Mouse (Mus musculus): ENCODE results near the gene Nudt10. TPM values are rescaled to one million over a fixed set of nuclear protein-coding genes. Genes with fewer than 3 reads are reported as not detected.
"Not testable (repeated sequence)": the region's sequence is repeated elsewhere in the genome, so short reads cannot be mapped to it uniquely, and the experiment has no call there.

The Nudt10 gene
- 1.4 and 2.2 TPM in 2 replicates for polyA plus RNA-seq (2011; ENCODE audit: insufficient read depth, insufficient read length, low read depth, missing spikeins)

- peak within 1 kb of the TSS; percentile 52 for H3K4me3 ChIP-seq (ENCODE audit: low read depth, low read length)
- H3K9me3 ChIP-seq (replicated peaks; ENCODE audit: control insufficient read depth, insufficient read depth, low read length, poor library complexity, severe bottlenecking); H3K27ac ChIP-seq (ENCODE audit: insufficient read depth, low read length); H3K4me1 ChIP-seq (ENCODE audit: control insufficient read depth, insufficient read depth, low read length); H3K27me3 ChIP-seq (ENCODE audit: control insufficient read depth, insufficient read depth, low read length, poor library complexity, severe bottlenecking); H3K36me3 ChIP-seq (ENCODE audit: control insufficient read depth, insufficient read depth, low read length, poor library complexity, severe bottlenecking); H3K9ac ChIP-seq (ENCODE audit: low read depth, poor library complexity, severe bottlenecking): not testable (repeated sequence)
These were observed at the start of gene Nudt10 for GRCm38 (mm10) chrX:6172823-6173640. Nudt10 (minus strand) TSS chrX:6173015.

GRCm38 (mm10) chrX:6172136-6172822 is 536 bp downstream of the Nudt10 start:
- H3K9ac ChIP-seq (ENCODE audit: low read depth, poor library complexity, severe bottlenecking); H3K27me3 ChIP-seq (ENCODE audit: control insufficient read depth, insufficient read depth, low read length, poor library complexity, severe bottlenecking); H3K36me3 ChIP-seq (ENCODE audit: control insufficient read depth, insufficient read depth, low read length, poor library complexity, severe bottlenecking); H3K9me3 ChIP-seq (replicated peaks; ENCODE audit: control insufficient read depth, insufficient read depth, low read length, poor library complexity, severe bottlenecking); H3K27ac ChIP-seq (ENCODE audit: insufficient read depth, low read length); H3K4me1 ChIP-seq (ENCODE audit: control insufficient read depth, insufficient read depth, low read length): not testable (repeated sequence)
- H3K4me3 ChIP-seq (ENCODE audit: low read depth, low read length), result peak overlapping the region; percentile 44

- H3K36me3 ChIP-seq (ENCODE audit: control insufficient read depth, insufficient read depth, low read length, poor library complexity, severe bottlenecking), result no peaks in the 10 kb centered on the region
- peak overlapping the region; percentile 52 for H3K4me3 ChIP-seq (ENCODE audit: low read depth, low read length)
- H3K4me1 ChIP-seq (ENCODE audit: control insufficient read depth, insufficient read depth, low read length), result no peaks in the 10 kb centered on the region
- no peak overlapping the region for H3K27ac ChIP-seq (ENCODE audit: insufficient read depth, low read length)
- H3K9ac ChIP-seq (ENCODE audit: low read depth, poor library complexity, severe bottlenecking), result no peak overlapping the region
- no peaks in the 10 kb centered on the region for H3K9me3 ChIP-seq (replicated peaks; ENCODE audit: control insufficient read depth, insufficient read depth, low read length, poor library complexity, severe bottlenecking)
- TF ChIP-seq EP300 (IDR thresholded peaks at IDR 0.05; ENCODE audit: insufficient read depth, low read depth, low read length) (no peak), CTCF (IDR thresholded peaks at IDR 0.05; ENCODE audit: low read depth, low read length) (no peak), POLR2A (IDR thresholded peaks at IDR 0.05; ENCODE audit: insufficient read depth, low read length) (no peak)
- H3K27me3 ChIP-seq (ENCODE audit: control insufficient read depth, insufficient read depth, low read length, poor library complexity, severe bottlenecking), result no peaks in the 10 kb centered on the region
These were observed 1.1 kb downstream of the Nudt10 start for GRCm38 (mm10) chrX:6171718-6172117.

Other genes starting within 250 kb of the Nudt10 start
- gene Nudt11, start 125.6 kb downstream of the Nudt10 start, polyA plus RNA-seq (2011; ENCODE audit: insufficient read depth, insufficient read length, low read depth, missing spikeins), result 9.0 and 11.0 TPM in 2 replicates
- gene AU022751, start 89.6 kb downstream of the Nudt10 start, polyA plus RNA-seq (2011; ENCODE audit: insufficient read depth, insufficient read length, low read depth, missing spikeins), result 0.43 and 0.62 TPM in 2 replicates
- gene Bmp15, start 147.7 kb upstream of the Nudt10 start, polyA plus RNA-seq (2011; ENCODE audit: insufficient read depth, insufficient read length, low read depth, missing spikeins), result not detected in 2 replicates
- gene Shroom4, start 226.8 kb upstream of the Nudt10 start, polyA plus RNA-seq (2011; ENCODE audit: insufficient read depth, insufficient read length, low read depth, missing spikeins), result 10.0 and 12.1 TPM in 2 replicates